Comparison of ENCODE assay signal across 7 mouse cellular contexts in the genomic region with DNA sequence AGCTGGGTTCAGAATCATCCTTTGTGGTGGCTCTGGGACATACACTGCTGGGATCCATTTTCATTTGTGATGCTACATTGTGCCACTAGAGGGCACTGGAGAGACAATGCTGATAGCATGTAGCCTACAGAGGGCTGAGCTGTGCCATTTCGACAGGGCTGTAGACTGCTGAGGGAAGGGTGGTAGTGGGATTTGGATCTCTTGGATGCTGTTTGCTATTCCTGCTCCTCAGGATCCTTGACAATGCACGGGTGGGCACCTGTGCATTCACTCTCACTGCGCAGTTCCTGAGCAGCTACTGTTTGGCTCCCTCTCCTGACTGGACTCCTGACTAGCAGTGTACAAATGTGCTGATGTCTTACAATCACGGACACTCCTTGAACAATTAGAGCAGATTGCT. TPM values are rescaled to one million over a fixed set of nuclear protein-coding genes. Genes with fewer than 3 reads are reported as not detected.
DNase-seq lines count a peak whose midpoint lies in the region; ATAC-seq lines count a peak whose summit lies in the region.

No protein-coding gene starts in this region.

- peak; percentile 66 for DNase-seq in T-cell, adult 2 months (ENCODE audit: low spot score)
- peak; percentile 91 to 94 for DNase-seq in cerebellum, postnatal 10 days
- DNase-seq in frontal cortex, postnatal 25 days (ENCODE audit: low spot score in 2 of 2), result peak; percentile 62 to 69
- peak; percentile 83 for DNase-seq in left cerebral cortex, adult 11 months (ENCODE audit: low spot score)
- DNase-seq in right cerebral cortex, postnatal 10 days (ENCODE audit: low spot score in 2 of 2), result peak; percentile 87 to 89

- peak overlapping the region; percentile 17; the same call in 1 of the 2 replicates for H3K27ac ChIP-seq in hindbrain, embryonic 15.5 days (replicated peaks)

- H3K4me1 ChIP-seq in hindbrain, embryonic 15.5 days (replicated peaks), result 0 out of 2 replicates have a peak, but pooled peaks cover 6% of the 10 kb centered on the region

- H3K9me3 ChIP-seq in hindbrain, embryonic 15.5 days, result no peaks in the 10 kb centered on the region

- 23% methylated on average over 4 of the region's 4 CpGs for WGBS in hindbrain, embryonic 15.5 days

- H3K27me3 ChIP-seq in hindbrain, embryonic 15.5 days, result no peaks in the 10 kb centered on the region

- H3K36me3 ChIP-seq in hindbrain, embryonic 15.5 days, result peaks cover 49% of the 10 kb centered on the region

- H3K4me3 ChIP-seq in hindbrain, embryonic 15.5 days, result no peak overlapping the region

- no peak overlapping the region for H3K9ac ChIP-seq in hindbrain, embryonic 15.5 days

- ATAC-seq in hindbrain, embryonic 15.5 days (ENCODE audit: low FRiP score, low read depth), result peak; percentile 87
- peak; percentile 77 for ATAC-seq in megakaryocyte, adult 5-6 weeks (ENCODE audit: poor library complexity, severe bottlenecking)

- H3K4me2 ChIP-seq in hindbrain, embryonic 15.5 days, result no peak overlapping the region

RNA-seq across cellular contexts. Expression of a gene that starts 23.9 kb away (rescaled TPM):
- 20.2 and 27.6 TPM in 2 replicates for polyA plus RNA-seq in hindbrain, embryonic 15.5 days (2015; fragmentation: Nextera tagmentation; extraction: Ambion mirVana)
- total RNA-seq in megakaryocyte, adult 5-6 weeks (2015), result 9.1 and 10.4 TPM in 2 replicates
- 3.5 and 3.7 TPM in 2 replicates for total RNA-seq in megakaryocyte, adult 5-6 weeks (2017)

RNA-seq across cellular contexts. Expression of a gene that starts 57.2 kb away (rescaled TPM):
- 2.7 and 5.4 TPM in 2 replicates for polyA plus RNA-seq in hindbrain, embryonic 15.5 days (2015; fragmentation: Nextera tagmentation; extraction: Ambion mirVana)
- total RNA-seq in megakaryocyte, adult 5-6 weeks (2015), result not detected in 2 replicates
- total RNA-seq in megakaryocyte, adult 5-6 weeks (2017), result not detected in 2 replicates

RNA-seq across cellular contexts. Expression of a gene that starts 59.8 kb away (rescaled TPM):
- 27.2 and 31.0 TPM in 2 replicates for polyA plus RNA-seq in hindbrain, embryonic 15.5 days (2015; fragmentation: Nextera tagmentation; extraction: Ambion mirVana)
- total RNA-seq in megakaryocyte, adult 5-6 weeks (2015), result 0.71 and 1.3 TPM in 2 replicates
- total RNA-seq in megakaryocyte, adult 5-6 weeks (2017), result 0.70 and 2.5 TPM in 2 replicates
